Mouse (Mus musculus) skeletal muscle tissue, adult 2 months (tissue): ENCODE data around the gene Col15a1.

Source experiments
- DNase-seq: peaks from one replicate; pipeline ENCODE4 v3.0.0-alpha.2; 2012; ENCODE audit warnings: low read depth, low spot score

The Col15a1 gene

GRCm38 (mm10) chr4:47303340-47303998, 95.5 kb downstream of the Col15a1 start:
- DNase-seq: no peak

DNA sequence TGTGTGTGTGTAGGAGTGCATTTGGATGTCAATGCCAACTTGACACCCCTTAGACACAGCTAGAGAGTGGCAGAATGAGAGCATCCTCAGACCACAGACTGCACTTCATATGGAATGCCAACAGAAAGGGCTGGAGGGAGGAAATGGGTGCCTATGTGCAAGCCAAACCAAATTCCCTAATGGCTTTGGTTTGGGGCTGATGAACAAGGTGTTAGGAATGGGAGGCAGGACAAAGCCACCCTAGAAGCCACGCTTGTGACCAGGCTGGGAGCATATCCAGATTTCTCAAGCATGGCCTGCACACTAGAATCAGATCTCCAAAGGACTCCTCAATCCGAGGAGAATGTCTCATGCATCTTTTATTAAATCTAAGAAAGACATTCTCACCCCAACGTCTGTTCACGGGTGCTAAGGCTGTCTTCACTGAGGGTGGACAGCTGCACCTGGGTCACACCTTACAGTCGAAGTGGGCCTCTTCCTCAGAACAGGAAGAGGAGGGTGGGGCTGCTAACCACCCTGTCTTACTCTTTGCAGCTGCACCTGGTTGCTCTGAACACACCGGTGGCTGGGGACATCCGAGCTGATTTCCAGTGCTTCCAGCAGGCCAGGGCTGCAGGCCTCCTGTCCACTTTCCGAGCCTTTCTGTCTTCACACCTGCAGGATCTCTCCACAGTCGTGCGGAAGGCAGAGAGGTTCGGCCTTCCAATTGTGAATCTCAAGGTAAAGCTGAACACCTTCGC, 102.1 kb downstream of the Col15a1 start:
- DNase-seq: no peak

DNA sequence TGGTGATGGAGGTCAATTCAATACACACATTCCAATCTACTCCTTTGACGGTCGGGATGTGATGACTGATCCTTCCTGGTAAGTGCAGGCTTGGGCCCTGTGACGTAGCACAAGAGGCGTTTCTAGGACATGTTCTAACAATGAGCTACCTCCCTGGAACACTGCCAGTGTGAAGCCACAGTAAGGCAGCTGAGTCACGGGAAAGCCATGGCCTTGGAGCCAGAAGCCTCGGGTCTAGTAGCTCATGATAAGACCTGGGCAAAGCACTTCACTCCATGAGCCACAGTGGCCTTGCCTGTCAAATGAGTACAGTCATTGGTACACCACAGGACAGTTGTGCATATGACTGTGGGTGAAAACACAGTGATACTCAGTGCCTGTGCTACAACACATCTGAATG, 102.9 kb downstream of the Col15a1 start:
- DNase-seq: peak; percentile 44

DNA sequence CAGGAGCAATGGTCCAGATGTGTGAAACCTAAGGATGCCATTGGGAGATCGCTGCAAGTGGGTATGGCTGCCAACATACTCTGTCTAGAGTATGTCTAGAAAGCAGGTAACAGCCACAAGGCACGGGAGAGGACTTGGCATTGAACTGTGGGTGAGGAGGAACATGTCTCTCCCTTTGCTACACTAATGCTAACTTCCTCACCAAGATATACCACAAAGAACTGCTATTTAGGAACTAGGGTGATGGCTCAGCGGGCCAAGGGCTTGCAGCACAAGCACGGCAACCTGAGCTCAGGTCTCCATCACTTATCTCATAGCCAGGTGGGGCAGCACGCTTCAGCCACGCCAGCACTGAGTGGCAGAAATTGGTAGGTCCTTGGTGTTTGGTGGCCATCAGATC, 103.5 kb downstream of the Col15a1 start:
- DNase-seq: no peak

DNA sequence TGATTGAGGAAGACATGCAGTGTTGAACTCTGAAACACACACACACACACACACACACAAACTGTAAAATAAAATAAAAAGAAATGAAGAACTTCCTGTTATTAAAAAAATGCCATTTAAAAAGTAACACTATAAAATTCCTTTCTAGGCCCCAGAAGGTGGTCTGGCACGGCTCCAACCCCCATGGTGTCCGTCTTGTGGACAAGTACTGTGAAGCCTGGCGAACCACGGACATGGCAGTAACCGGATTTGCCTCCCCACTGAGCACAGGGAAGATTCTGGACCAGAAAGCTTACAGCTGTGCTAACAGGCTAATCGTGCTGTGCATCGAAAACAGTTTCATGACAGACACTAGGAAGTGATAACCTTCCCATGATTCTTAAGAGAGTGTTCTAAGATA, 104.0 kb downstream of the Col15a1 start:
- DNase-seq: no peak

DNA sequence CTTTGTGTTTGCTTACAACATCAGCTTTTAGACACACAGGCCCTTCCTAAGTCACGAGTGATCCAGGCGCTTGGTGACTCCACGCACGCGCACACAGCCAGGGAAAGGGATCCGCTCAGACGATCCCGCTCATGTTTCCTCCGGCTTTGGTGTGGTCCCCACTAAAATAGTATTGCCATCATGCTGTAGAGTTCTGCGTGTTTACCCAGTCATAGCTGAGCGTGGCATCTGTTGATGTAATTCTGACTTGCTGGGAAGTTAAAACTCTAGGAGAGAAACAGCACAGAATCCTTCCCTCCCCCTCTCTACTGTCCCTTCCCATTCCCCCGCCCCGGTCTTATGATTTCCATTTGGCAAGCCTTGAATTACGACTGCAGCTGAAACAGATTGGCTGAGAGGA, 104.7 kb downstream of the Col15a1 start:
- DNase-seq: no peak

DNA sequence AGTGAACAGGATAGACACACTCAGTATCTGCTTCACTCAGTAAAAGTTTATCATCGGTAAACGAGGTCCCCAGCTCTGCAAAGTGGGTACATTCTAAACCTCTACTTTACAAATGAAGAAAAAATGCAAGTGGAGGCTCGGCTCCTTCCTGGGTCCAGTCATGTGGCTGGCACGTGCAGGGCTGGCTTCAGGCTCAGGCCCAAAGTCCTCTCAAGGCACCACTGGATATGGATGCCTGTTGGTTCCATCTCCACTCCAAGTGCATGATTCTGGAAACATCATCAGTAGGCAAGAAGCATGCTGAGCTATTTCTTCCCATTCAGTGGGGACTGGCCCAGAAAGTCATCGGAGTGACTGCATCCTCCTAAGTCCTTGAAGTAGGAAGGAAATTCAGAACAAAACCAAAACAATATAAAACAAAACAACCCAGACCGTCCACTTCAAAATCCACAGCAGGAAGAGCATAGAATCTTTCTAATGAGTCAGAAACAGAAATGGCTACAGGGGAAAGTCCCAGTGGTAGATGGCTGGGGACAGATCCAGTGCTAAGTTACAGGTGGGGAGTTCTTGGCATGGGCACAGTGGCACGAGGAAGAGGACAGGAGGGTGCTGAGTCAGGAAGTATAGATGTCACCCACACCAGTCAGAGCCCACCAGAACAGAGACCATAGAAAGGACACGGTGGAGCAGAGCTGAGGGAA, 105.9 kb downstream of the Col15a1 start:
- no peak for DNase-seq

- DNase-seq: no peak
These were observed 107.5 kb downstream of the Col15a1 start for GRCm38 (mm10) chr4:47315458-47315857.

DNA sequence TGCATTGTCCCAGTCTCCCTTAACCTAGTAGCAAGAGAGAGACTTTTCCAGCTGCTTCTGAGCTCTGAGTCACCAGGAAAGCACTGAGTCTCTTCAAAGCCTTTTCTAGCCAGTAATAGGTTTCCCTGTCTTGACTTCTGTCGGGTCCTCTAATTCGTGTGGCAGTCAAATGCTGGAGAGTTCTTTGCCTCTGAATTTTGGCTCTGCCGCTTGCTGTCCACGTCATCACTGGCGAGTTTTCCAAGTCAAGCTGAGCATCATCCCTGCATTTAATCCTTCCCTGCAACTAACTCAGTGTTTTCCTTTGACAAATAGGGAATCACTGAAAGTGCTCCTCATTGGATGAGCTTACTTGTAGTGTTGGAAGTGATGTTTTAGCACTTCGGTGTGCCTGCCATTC, 108.5 kb downstream of the Col15a1 start:
- peak; percentile 50 for DNase-seq

DNA sequence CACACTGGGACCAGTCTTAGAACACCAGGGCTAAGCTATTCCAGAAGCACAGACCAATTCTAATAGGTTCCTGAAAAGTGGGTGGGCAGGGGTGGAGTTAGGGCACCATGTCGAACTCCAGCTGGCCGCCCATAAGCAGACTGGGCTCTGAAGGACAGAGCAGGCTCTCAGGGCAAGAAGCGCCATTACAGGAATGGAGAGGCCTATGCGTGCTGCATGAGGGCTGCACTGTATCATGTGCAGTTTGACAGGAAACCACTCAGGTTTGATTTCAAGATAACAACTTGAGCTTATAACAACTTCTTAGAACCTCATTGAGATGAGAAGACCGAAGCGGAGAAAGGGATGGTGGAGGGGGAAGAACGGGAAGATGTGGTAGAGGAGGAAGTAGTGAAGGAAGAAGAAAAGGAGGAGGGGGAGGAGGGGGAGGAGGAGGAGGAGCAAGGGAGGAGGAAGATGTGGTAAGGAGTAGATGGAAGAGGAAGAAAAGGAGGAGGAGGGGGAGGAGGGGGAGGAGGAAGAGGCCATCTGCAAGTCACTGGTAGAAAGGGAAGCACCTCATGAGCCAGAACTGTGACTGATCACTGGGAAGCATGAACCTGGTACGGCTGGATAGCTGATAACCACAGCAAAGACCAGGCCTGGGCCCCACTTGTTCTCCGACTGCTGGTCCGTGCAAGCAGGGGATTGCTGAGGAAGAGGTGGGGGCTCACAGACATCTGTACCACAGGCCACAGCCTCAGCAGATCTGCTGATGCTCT, 111.8 kb downstream of the Col15a1 start:
- DNase-seq: no peak

DNA sequence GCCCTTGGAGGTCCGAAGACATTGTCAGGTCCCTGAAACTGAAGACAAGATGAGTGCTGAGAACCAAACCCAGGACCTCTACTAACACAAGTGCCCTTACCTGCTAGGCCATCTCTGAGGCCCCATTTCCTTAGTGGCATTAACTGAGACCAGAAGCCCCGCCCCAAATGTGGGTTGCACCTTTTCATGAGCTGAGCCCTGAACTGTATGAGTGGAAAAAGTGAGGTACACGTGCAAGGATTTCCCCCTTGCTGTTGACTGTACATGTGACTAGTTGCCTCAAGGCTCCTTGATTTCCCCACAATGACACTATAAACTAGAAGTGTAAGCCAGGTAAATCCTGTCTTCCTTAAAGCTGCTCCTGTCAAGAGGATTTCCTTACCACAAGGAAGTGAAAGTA, 114.4 kb downstream of the Col15a1 start:
- DNase-seq: no peak

- no peak for DNase-seq
These were observed 116.2 kb downstream of the Col15a1 start for GRCm38 (mm10) chr4:47324206-47324605.

GRCm38 (mm10) chr4:47327782-47328181, 119.8 kb downstream of the Col15a1 start:
- no peak for DNase-seq

DNA sequence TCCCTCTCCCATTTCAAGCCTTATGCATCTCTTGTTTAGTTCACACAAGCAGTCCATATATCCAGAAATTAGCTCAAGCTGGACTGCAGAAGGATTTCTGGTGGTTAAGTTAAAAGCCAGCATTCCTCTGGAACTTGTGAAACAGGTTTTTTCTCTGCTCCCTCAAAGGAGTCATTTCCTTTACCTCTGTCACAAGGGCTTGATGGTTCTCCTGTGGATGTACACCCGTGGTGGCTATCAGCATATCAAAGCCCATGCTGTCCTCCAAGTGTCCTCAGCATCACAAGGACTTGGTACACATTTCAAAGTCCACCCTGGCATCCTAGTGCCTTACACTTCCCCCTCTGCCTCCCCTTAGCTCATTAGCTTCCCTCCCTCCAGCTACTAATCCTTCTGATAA, 121.3 kb downstream of the Col15a1 start:
- DNase-seq: no peak

DNA sequence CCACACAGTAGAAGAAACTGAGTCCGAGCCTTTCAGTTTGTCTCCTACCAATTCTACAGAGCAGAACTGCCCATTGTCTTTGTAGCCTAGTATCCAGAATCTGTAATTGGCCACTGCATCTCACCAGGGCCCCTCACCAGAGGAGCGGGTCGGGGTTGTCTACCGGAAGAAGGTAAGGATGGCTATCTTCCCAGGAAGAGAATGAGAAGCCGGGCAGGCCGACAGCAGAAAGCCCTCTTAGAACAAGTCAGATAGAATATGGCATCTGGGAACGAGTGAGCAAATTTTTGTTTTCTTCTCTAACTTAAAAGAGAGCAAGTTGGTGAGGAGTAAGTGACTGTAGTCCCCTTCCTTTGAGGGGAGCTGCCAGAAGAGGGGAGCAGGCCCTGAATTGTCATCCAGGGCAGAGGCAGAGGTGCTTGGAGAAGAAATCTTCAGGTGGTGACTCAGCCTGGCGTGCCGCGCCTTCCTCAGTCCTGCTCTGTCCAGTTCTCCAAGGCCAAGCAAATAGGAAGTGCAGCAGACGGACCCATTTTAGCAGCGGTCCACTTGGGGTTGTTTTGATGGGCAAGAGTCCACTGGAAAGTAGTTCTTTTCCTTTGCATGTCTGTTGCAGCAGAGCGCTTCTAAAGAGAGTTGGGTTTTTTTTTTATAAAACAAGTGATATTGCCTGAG, 122.6 kb downstream of the Col15a1 start:
- no peak for DNase-seq

DNA sequence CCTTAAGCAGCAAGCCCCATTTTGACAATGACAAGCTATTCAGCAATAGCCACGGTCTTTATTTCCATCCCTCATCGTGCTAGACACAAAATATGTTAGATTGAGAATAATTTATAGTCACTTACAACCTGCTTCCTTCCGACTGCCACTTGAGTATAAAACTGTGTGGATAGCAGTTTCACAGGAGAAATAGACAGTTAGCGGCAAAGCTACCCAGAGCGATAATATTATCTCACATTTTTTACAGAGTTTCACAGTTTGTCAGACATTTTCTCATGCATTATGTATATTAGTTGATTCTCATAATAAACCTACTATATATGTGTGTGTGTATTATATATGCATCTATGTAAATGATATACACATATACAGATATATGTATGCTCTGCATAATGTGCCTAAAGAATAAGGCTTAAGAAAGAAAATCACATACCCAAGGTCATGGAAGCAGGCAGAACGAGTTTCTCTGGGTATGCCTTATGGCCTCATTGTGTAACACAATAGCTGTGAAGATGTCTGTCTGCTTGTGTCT, 124.9 kb downstream of the Col15a1 start:
- no peak for DNase-seq

DNA sequence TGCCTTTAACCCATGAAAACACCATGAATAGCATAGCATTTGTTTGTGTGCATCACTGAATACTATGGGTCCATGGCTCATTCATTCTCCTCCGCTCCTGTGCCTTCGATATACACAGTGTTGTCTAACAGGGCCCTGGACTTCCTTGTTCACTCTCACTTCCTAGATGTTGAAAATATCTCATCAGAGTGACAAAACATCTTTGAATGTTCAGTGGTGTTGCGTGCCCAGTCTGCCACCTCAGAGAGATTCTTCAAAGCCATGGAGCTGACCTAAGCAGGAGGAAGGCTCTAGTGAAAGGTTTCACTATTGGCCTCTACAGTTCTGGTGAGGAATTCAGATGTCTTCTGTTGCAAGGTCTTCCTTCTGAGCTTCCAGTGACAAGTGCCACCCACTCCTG, 125.6 kb downstream of the Col15a1 start:
- no peak for DNase-seq

DNA sequence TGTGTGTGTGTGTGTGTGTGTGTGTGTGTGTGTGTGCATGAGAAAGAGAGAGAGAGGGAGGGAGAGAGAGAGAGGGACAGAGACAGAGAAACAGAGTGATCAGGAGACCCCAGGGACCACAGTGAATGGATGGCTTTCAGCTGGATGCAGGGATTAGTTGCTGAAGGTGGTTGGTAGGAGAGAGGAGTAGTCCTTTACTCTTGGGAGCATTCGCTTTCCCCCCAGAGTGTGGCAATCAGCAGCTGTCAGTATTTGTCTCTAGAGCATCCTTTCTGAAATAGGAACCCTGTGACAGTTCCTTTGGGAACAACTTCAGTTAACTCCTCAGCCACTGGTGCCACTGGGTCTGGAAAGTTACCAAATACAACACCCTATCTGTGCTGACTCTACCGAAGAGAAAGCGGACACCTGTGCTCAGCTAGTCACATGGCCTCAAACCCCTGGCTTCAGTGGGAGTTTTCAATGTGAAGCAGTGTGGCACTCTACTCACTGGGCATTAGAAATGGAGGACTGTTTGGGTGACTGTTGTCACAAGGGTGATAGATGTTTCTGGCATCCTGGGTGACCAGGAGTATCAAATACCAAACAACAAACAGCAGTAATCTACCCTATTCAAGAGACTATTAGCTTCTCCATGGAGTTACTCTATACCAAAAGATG, 129.1 kb downstream of the Col15a1 start:
- DNase-seq: peak; percentile 29

DNA sequence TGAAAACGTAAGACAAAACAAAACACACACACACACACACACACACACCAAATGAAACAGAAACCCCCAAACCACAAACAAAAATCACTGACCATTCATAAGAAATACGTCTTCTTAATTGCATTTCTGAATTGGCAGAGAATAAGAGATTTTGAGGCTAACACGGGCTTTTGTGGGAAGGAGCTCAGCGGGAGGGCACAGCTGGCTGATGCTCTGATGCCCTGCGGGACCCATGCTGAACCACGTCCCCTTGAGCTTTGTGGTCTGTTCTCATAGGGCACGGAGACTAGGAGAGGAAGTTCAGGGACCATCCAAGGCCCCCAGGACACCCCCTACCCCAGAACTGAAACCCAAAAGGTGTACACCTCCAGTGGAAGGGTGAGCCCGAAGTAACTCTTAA, 134.7 kb downstream of the Col15a1 start:
- no peak for DNase-seq

DNA sequence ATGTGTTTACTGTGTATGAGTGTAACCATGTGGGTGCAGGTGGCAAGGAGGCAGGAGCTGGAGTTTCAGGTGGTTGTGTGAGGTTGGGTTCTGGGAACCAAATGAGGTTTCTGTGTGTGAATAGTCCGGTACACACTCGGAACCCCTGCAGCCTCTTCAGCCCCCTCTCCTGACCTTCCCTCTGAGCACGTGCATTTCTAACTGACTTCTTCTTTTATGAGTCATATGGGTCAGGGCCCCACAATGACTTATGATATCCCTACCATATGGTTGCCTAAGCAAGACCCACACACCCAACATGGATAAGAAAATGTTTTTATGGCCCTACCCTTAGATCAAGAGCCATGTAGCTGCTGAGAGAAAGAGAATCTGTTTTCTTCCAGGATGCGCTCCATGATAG, 139.1 kb downstream of the Col15a1 start:
- DNase-seq: no peak

DNA sequence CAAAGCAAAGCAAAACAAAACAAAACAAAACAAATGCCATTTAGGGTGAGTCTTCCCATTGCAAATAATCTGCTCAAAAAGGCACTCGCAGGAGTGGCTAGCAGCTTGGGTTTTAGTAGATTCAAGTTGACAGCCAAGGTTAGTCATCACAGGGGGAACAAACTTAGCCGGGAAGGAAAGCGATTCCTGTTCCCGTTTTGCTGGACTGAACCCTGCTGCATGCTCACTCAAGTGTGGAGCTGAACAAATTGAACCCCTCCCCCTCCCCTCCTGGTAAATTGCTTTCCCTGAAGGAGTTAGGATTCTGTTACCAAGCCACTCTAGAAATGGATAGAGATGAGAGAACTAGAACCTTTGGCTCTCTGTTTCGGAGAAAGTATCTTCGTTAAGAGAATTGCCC, 141.8 kb downstream of the Col15a1 start:
- no peak for DNase-seq
